Mouse (Mus musculus): ENCODE results near the gene Gm21970. TPM values are rescaled to one million over a fixed set of nuclear protein-coding genes. Genes with fewer than 3 reads are reported as not detected.
A peak's percentile ranks its signal among the peaks of the same experiment; 100 is the strongest.
"Not testable (repeated sequence)": the region's sequence is repeated elsewhere in the genome, so short reads cannot be mapped to it uniquely, and the experiment has no call there.

Gm21970 gene
- polyA plus RNA-seq, 1 experiment = not detected

GRCm38 (mm10) chr16:91434119-91434518 is 42.6 kb downstream of the Gm21970 start:
- no peak for DNase-seq (ENCODE audit: extremely low spot score in 1 of 2, low spot score in 1 of 2)

DNA sequence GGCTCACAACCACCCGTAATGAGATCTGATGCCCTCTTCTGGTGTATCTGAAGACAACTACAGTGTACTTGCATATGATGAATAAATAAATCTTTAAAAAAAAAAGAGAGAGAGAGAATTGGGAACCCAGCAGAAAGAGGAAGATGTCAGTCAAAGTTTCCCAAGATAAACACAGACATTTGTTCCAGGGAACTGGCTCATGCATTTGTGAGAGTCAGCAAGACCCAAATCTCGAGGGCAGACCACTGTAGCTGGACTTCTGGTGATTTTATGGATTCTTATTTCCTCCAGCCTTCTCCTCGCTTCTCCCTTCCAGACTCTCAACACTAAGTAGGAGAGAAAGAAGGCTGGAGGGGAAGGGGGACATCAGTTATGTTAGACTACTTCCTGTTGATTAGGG is 46.6 kb downstream of the Gm21970 start:
- no peak for DNase-seq (ENCODE audit: extremely low spot score in 1 of 2, low spot score in 1 of 2)

- not testable (repeated sequence) for DNase-seq (ENCODE audit: extremely low spot score in 1 of 2, low spot score in 1 of 2)
Observed at GRCm38 (mm10) chr16:91438599-91438998, 47.1 kb downstream of the Gm21970 start.

DNA sequence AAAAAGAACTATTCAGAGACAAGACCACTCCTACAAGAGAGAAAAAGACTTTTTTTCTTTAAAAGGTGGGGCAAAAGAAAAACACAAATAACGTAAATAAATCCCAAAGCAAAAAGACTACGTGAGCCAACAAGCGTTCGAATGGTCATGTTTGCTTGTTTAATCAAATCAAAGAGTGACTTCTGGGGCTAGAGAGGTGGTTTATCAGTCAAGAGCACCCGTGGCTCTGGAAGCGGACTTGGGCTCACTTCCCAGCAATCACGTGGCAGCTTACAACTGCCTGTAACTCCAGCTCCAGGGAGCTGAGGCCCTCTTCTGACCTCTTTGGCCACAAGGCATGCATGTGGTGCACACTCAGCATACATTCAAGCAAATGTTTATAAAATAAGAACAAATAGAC is 49.8 kb downstream of the Gm21970 start:
- peak in 1 of 2 experiments; percentile 9 for DNase-seq (ENCODE audit: extremely low spot score in 1 of 2, low spot score in 1 of 2)

DNA sequence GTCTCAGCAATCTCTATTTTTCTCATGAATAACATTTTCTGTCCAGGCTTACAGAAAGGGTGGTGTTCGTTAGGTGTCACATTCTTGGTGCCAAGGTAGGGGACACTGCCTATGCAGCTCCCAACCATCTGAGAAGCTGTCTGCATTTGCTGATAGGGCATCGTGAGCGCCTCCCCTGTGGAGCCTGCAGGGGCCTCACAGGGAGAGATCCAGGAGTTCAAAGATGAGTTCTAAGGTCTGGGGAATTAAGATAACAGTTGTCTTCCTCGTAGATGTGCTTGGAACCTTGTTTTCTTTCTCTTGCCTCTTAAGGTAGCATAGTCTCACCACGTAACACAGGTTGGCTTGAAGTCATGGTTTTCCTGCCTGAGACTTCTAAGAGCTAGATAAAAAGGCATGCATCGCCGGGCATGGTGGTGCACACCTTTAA is 50.3 kb downstream of the Gm21970 start:
- DNase-seq (ENCODE audit: extremely low spot score in 1 of 2, low spot score in 1 of 2) = no peak

- peak in 1 of 2 experiments; percentile 51 for DNase-seq (ENCODE audit: extremely low spot score in 1 of 2, low spot score in 1 of 2)
Observed at GRCm38 (mm10) chr16:91442446-91442845, 50.9 kb downstream of the Gm21970 start.

GRCm38 (mm10) chr16:91443211-91443611 is 51.7 kb downstream of the Gm21970 start:
- DNase-seq (ENCODE audit: extremely low spot score in 1 of 2, low spot score in 1 of 2) = peak in 1 of 2 experiments; percentile 16

- DNase-seq (ENCODE audit: extremely low spot score in 1 of 2, low spot score in 1 of 2) = no peak
Observed at GRCm38 (mm10) chr16:91444847-91445246, 53.3 kb downstream of the Gm21970 start.

GRCm38 (mm10) chr16:91445566-91445965 is 54.0 kb downstream of the Gm21970 start:
- no peak for DNase-seq (ENCODE audit: extremely low spot score in 1 of 2, low spot score in 1 of 2)

GRCm38 (mm10) chr16:91446778-91447511 is 55.4 kb downstream of the Gm21970 start:
- no peak for DNase-seq (ENCODE audit: extremely low spot score in 1 of 2, low spot score in 1 of 2)

GRCm38 (mm10) chr16:91447512-91447900 is 56.0 kb downstream of the Gm21970 start:
- DNase-seq (ENCODE audit: extremely low spot score in 1 of 2, low spot score in 1 of 2) = no peak

GRCm38 (mm10) chr16:91448088-91448487 is 56.6 kb downstream of the Gm21970 start:
- DNase-seq (ENCODE audit: extremely low spot score in 1 of 2, low spot score in 1 of 2) = no peak

- no peak for DNase-seq (ENCODE audit: extremely low spot score in 1 of 2, low spot score in 1 of 2)
Observed at GRCm38 (mm10) chr16:91448895-91449294, 57.4 kb downstream of the Gm21970 start.

DNA sequence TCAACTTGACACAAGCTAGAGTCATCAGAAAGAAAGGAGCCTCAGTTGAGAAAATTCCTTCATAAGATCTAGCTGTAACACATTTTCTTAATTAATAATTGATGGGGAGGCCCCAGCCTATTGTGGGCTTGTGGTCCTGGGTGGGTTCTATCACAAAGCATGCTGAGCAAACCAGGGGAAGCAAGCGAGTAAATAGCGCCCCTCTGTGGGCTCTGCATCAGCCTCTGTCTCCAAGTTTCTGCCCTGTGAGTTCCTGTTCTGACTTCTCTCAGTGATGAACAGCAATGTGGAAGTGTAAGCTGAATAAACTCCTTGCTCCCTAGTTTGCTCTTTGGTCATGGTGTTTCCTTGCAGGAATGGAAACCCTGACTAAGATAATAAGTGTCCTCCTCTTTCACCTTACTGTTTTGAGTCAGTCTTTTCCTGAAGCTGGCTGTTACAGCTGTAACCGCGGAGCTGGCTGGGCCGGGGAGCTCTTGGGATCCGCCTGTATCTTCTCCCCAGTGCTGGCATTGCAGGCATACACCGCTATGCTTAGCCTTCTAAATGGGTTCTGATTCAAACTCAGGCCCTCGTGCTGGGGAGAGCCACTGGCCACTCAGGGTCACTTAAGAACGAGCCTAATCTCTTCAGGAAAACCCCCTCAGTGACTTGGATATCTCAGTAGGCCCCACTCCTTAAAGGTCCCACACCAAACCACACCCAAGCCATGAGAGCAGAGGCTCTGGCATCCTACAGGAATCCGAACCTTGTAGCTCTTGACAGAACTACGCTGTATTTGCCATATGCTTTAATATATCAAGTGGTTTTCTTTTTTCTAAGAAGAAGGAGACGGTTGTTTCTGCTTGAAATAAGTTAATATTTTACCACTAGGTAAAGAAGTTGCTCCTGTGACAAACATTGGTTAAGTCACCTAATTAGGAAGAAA is 58.9 kb downstream of the Gm21970 start:
- no peak for DNase-seq (ENCODE audit: extremely low spot score in 1 of 2, low spot score in 1 of 2)

- DNase-seq (ENCODE audit: extremely low spot score in 1 of 2, low spot score in 1 of 2) = no peak
Observed at GRCm38 (mm10) chr16:91451949-91452348, 60.4 kb downstream of the Gm21970 start.

GRCm38 (mm10) chr16:91452363-91452896 is 60.9 kb downstream of the Gm21970 start:
- DNase-seq (ENCODE audit: extremely low spot score in 1 of 2, low spot score in 1 of 2) = no peak

DNA sequence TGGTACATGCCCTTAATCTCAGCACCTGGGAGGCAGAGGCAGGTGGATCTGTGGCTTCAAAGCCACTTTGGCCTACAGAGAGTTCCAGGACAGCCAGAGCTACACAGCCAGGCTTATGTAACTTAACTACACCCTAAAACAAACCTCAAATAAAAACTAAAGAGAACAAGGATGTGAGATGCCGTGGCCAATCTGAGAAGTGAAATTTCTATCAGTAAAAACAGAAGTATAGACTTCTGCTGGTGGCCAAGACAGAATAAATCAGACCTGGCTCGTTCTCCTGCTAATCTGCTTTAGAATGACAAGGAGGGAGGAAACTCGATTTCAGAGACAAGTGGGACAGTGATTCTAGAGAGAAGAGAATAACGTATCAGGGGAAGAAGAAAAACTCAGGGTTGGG is 64.3 kb downstream of the Gm21970 start:
- no peak for DNase-seq (ENCODE audit: extremely low spot score in 1 of 2, low spot score in 1 of 2)

GRCm38 (mm10) chr16:91458301-91458746 is 66.8 kb downstream of the Gm21970 start:
- DNase-seq (ENCODE audit: extremely low spot score in 1 of 2, low spot score in 1 of 2) = no peak

DNA sequence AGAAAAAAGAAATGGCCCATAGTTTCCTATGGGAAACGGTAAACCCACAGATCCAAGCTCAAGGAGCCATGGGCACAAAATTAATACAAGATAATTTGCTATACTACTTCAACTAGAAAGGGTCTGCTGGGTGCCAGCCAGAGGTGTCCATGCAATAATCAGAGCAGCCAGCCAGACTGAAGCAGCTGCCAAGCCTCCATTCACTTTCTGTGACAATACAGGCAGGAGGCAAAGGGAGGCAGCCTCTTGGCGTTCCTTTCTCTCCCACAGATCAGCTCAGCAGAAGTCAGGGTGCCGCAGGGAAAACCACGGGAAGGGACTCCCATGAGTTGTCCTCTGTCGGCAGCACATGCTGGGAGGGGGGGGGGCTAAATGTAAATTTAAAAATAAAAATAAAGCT is 67.5 kb downstream of the Gm21970 start:
- DNase-seq (ENCODE audit: extremely low spot score in 1 of 2, low spot score in 1 of 2) = no peak

GRCm38 (mm10) chr16:91459396-91459795 is 67.9 kb downstream of the Gm21970 start:
- no peak for DNase-seq (ENCODE audit: extremely low spot score in 1 of 2, low spot score in 1 of 2)

- DNase-seq (ENCODE audit: extremely low spot score in 1 of 2, low spot score in 1 of 2) = no peak
Observed at GRCm38 (mm10) chr16:91459841-91460370, 68.4 kb downstream of the Gm21970 start.

Data from frontal cortex, adult 2 months (tissue).